ENCODE assay signal across 8 mouse cellular contexts in genomic region chr1:22533146-22534096, GRCm38 (mm10).
DNase-seq lines count a peak whose midpoint lies in the region; ATAC-seq lines count a peak whose summit lies in the region.

No protein-coding gene starts in this region.

- H3K9ac ChIP-seq in embryonic facial prominence, embryonic 12.5 days = peak overlapping the region; percentile 58
- peak overlapping the region; percentile 67 for H3K9ac ChIP-seq in hindbrain, embryonic 11.5 days (ENCODE audit: low read depth, low read length)
- H3K9ac ChIP-seq in liver, embryonic 13.5 days = no peak overlapping the region

- H3K9me3 ChIP-seq in heart, embryonic 10.5 days = no peaks in the 10 kb centered on the region
- no peaks in the 10 kb centered on the region; the same call in 1 of the 2 replicates for H3K9me3 ChIP-seq in embryonic facial prominence, embryonic 12.5 days
- no peaks in the 10 kb centered on the region for H3K9me3 ChIP-seq in hindbrain, embryonic 11.5 days (ENCODE audit: control insufficient read depth, low read length)
- H3K9me3 ChIP-seq in liver, embryonic 13.5 days (replicated peaks) = no peaks in the 10 kb centered on the region

- peaks cover 57% of the 10 kb centered on the region for H3K27me3 ChIP-seq in heart, embryonic 10.5 days (ENCODE audit: insufficient read depth, poor library complexity, severe bottlenecking)
- H3K27me3 ChIP-seq in embryonic facial prominence, embryonic 12.5 days = peaks cover 47% of the 10 kb centered on the region
- peaks cover 4% of the 10 kb centered on the region; the same call in 1 of the 2 replicates for H3K27me3 ChIP-seq in hindbrain, embryonic 11.5 days (ENCODE audit: control insufficient read depth, insufficient read depth, low read length)
- H3K27me3 ChIP-seq in liver, embryonic 13.5 days = peaks cover 48% of the 10 kb centered on the region

- peak; percentile 83 for ATAC-seq in embryonic facial prominence, embryonic 12.5 days (ENCODE audit: insufficient number of reproducible peaks, insufficient read depth, low FRiP score, low TSS enrichment)
- ATAC-seq in hindbrain, embryonic 11.5 days (ENCODE audit: low FRiP score) = peak; percentile 91
- ATAC-seq in liver, embryonic 13.5 days (ENCODE audit: low read depth) = no peak

- H3K4me3 ChIP-seq in heart, embryonic 10.5 days = peak overlapping the region; percentile 77
- H3K4me3 ChIP-seq in embryonic facial prominence, embryonic 12.5 days = peak overlapping the region; percentile 73
- H3K4me3 ChIP-seq in hindbrain, embryonic 11.5 days (ENCODE audit: low read depth, low read length) = peak overlapping the region; percentile 62
- peak overlapping the region; percentile 49 for H3K4me3 ChIP-seq in liver, embryonic 13.5 days (replicated peaks)

- no peaks in the 10 kb centered on the region for H3K36me3 ChIP-seq in heart, embryonic 10.5 days
- no peaks in the 10 kb centered on the region for H3K36me3 ChIP-seq in embryonic facial prominence, embryonic 12.5 days
- no peaks in the 10 kb centered on the region for H3K36me3 ChIP-seq in hindbrain, embryonic 11.5 days (ENCODE audit: control insufficient read depth, insufficient read depth, low read length)
- no peaks in the 10 kb centered on the region for H3K36me3 ChIP-seq in liver, embryonic 13.5 days

- peak overlapping the region; percentile 95 for H3K4me2 ChIP-seq in embryonic facial prominence, embryonic 12.5 days (replicated peaks)
- peak overlapping the region; percentile 95 for H3K4me2 ChIP-seq in hindbrain, embryonic 11.5 days (replicated peaks; ENCODE audit: low read depth, low read length)
- peak overlapping the region; percentile 66 for H3K4me2 ChIP-seq in liver, embryonic 13.5 days

- H3K27ac ChIP-seq in heart, embryonic 10.5 days = peak overlapping the region; percentile 65
- no peak overlapping the region for H3K27ac ChIP-seq in embryonic facial prominence, embryonic 12.5 days
- peak overlapping the region; percentile 59 for H3K27ac ChIP-seq in hindbrain, embryonic 11.5 days (ENCODE audit: low read depth, low read length)
- H3K27ac ChIP-seq in liver, embryonic 13.5 days = no peak overlapping the region

- peak; percentile 78 for DNase-seq in heart, embryonic 10.5 days (ENCODE audit: low spot score)
- no peak for DNase-seq in heart, adult 18-20 months
- DNase-seq in WW6 (ENCODE audit: low read depth, low spot score) = peak; percentile 64
- DNase-seq in hindbrain, embryonic 11.5 days (ENCODE audit: low spot score) = peak; percentile 76
- no peak for DNase-seq in liver, embryonic 13.5 days
- DNase-seq in right cerebral cortex, adult 2 months (ENCODE audit: low spot score in 2 of 2) = peak; percentile 44 to 46
- no peak for DNase-seq in urinary bladder, postnatal 4 days (ENCODE audit: low spot score in 2 of 2)

- WGBS in heart, embryonic 10.5 days = under 1% methylated on average over 106 of the region's 112 CpGs
- WGBS in embryonic facial prominence, embryonic 12.5 days = under 1% methylated on average over 100 of the region's 112 CpGs
- WGBS in hindbrain, embryonic 11.5 days = under 1% methylated on average over 103 of the region's 112 CpGs
- WGBS in liver, embryonic 13.5 days (ENCODE audit: insufficient replicate concordance) = 1% methylated on average over 81 of the region's 112 CpGs

- no peaks in the 10 kb centered on the region; the same call in 1 of the 2 replicates for H3K4me1 ChIP-seq in heart, embryonic 10.5 days
- no peaks in the 10 kb centered on the region for H3K4me1 ChIP-seq in embryonic facial prominence, embryonic 12.5 days
- no peaks in the 10 kb centered on the region for H3K4me1 ChIP-seq in hindbrain, embryonic 11.5 days (replicated peaks; ENCODE audit: control insufficient read depth, insufficient read depth, low read length)
- H3K4me1 ChIP-seq in liver, embryonic 13.5 days (replicated peaks) = no peaks in the 10 kb centered on the region

Comparison
In these comparisons a context has a peak if more than half of its experiments do, and no peak if none do; other contexts are left out.
1. DNase-seq: peak in heart, embryonic 10.5 days (single experiment), WW6 (single experiment), hindbrain, embryonic 11.5 days (single experiment) and right cerebral cortex, adult 2 months (2 of 2); none in heart, adult 18-20 months (0 of 2), liver, embryonic 13.5 days (single experiment) and urinary bladder, postnatal 4 days (0 of 2).
2. H3K27ac ChIP-seq: peak in heart, embryonic 10.5 days (single experiment) and hindbrain, embryonic 11.5 days (single experiment); none in embryonic facial prominence, embryonic 12.5 days (single experiment) and liver, embryonic 13.5 days (single experiment).
3. Peak in every context shown above with its lines, with median percentiles within 50 percentile points of each other: H3K4me3 ChIP-seq and H3K4me2 ChIP-seq.